Mouse (Mus musculus) bone marrow macrophage, adult 2 months (primary cell): Measurements from ENCODE around the gene Josd1.

ENCODE experiments used
- CTCF ChIP-seq: IDR thresholded peaks from 2 replicates; pipeline ENCODE4 v1.5.1; 2012; ENCODE audit warnings: low read depth, mild to moderate bottlenecking, low read length, moderate library complexity
- POLR2A ChIP-seq: IDR thresholded peaks from 2 replicates; pipeline ENCODE4 v1.6.1; 2012; ENCODE audit warnings: mild to moderate bottlenecking, low read depth, low read length, borderline replicate concordance

- TF ChIP-seq CTCF (no peak), POLR2A (no peak)
Observed at GRCm38 (mm10) chr15:79731554-79731953, 43.8 kb upstream of the Josd1 start.
